Mouse (Mus musculus): ENCODE measurements around the gene Fgfr2. TPM values are rescaled to one million over a fixed set of nuclear protein-coding genes. Genes with fewer than 3 reads are reported as not detected.
A peak's percentile ranks its signal among the peaks of the same experiment; 100 is the strongest.

The Fgfr2 gene
- polyA plus RNA-seq, 1 experiment from 2014 or later = 11.4 TPM

DNA sequence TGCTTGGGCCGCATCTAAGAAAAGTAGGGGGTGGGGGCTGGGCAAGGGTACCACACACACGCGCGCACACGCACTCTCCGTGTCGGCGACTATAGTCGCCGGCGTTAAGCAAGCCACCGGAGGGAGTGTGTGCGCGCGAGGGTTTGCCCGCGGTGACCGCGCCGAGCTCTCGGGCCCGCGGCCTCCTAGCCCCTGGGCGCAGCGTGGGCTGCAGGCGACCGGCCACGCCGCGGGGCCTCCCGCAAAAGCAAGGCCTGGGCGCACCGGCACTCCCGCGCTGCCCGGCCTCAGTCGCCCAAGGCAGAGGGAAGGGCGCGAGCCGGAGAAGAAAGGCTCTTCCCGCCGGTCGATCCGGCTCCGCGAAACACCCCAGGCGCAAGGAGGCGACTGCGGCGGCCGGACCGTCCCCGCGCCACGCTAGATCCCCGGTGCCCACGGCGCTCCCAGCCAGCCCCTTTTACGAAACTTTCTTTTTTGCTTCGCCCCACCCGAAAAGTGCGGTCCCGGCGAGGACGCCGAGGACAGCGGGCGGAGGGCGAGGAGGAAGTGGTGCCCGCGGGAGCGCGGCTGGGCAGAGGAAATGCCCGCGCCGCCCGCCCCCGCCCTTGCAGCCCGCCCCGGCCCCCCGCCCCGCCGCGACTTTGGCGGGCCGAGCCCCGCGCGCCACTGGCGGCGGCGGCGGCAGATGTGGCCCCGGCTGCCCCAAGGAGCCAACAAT is 1.3 kb downstream of the Fgfr2 start:
- peaks cover 8% of the 10 kb centered on the region for H3K4me1 ChIP-seq (ENCODE audit: control insufficient read depth, low read depth, low read length)
- ATAC-seq (ENCODE audit: low read depth) = no peak
- H3K27ac ChIP-seq (ENCODE audit: low read length) = peak overlapping the region; percentile 74
- peaks cover 49% of the 10 kb centered on the region for H3K27me3 ChIP-seq (ENCODE audit: control insufficient read depth, insufficient read depth, low read depth, low read length)
- H3K36me3 ChIP-seq (ENCODE audit: control insufficient read depth, insufficient read depth) = no peaks in the 10 kb centered on the region
- peak overlapping the region; percentile 88 for H3K4me2 ChIP-seq (ENCODE audit: low read depth, low read length)
- peak overlapping the region; percentile 65 for H3K9ac ChIP-seq (ENCODE audit: low read depth, low read length)
- under 1% methylated on average over 76 of the region's 94 CpGs for WGBS (ENCODE audit: insufficient replicate concordance)
- peak overlapping the region; percentile 69 for H3K4me3 ChIP-seq (ENCODE audit: low read depth, low read length)
- no peaks in the 10 kb centered on the region for H3K9me3 ChIP-seq (replicated peaks; ENCODE audit: control insufficient read depth, low read length)

DNA sequence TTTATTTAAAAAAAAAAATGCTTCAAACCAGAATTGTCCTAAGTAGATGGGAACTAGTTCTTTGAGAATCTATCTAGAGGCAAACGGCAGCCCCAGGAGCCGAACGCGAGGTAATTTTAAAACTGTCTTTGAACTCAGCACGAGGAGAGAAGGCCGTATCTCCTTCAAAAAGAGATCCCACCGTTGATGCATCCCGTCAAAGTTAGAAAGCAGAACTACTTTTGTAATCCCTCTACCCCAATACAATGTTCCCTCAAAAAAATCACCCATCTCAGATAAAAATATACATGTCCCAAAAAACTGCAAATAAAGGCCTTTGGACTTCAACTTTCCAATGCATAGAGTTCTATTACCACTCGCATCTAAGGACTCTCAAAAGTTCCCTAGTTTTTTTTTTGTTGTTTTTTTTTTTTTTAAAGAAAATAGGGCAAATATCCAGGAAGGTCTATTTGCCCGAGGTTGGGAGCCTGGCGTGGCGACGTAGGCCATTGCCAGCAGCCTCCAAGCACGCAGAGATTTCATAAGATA is 2.0 kb downstream of the Fgfr2 start:
- peaks cover 8% of the 10 kb centered on the region for H3K4me1 ChIP-seq (ENCODE audit: control insufficient read depth, low read depth, low read length)
- no peak overlapping the region; the same call in 1 of the 2 replicates for H3K9ac ChIP-seq (ENCODE audit: low read depth, low read length)
- no peaks in the 10 kb centered on the region for H3K36me3 ChIP-seq (ENCODE audit: control insufficient read depth, insufficient read depth)
- no peak for ATAC-seq (ENCODE audit: low read depth)
- peaks cover 49% of the 10 kb centered on the region for H3K27me3 ChIP-seq (ENCODE audit: control insufficient read depth, insufficient read depth, low read depth, low read length)
- 7% methylated on average over 14 of the region's 14 CpGs for WGBS (ENCODE audit: insufficient replicate concordance)
- no peak overlapping the region for H3K27ac ChIP-seq (ENCODE audit: low read length)
- no peaks in the 10 kb centered on the region for H3K9me3 ChIP-seq (replicated peaks; ENCODE audit: control insufficient read depth, low read length)
- peak overlapping the region; percentile 88 for H3K4me2 ChIP-seq (ENCODE audit: low read depth, low read length)
- peak overlapping the region; percentile 69 for H3K4me3 ChIP-seq (ENCODE audit: low read depth, low read length)

- WGBS (ENCODE audit: insufficient replicate concordance) = 43% methylated on average over 15 of the region's 15 CpGs
- H3K9ac ChIP-seq (ENCODE audit: low read depth, low read length) = no peak overlapping the region
- no peak overlapping the region for H3K27ac ChIP-seq (ENCODE audit: low read length)
- ATAC-seq (ENCODE audit: low read depth) = no peak
- H3K27me3 ChIP-seq (ENCODE audit: control insufficient read depth, insufficient read depth, low read depth, low read length) = peaks cover 45% of the 10 kb centered on the region
- H3K4me2 ChIP-seq (ENCODE audit: low read depth, low read length) = no peak overlapping the region
- H3K36me3 ChIP-seq (ENCODE audit: control insufficient read depth, insufficient read depth) = no peaks in the 10 kb centered on the region
- H3K4me3 ChIP-seq (ENCODE audit: low read depth, low read length) = no peak overlapping the region
- H3K4me1 ChIP-seq (ENCODE audit: control insufficient read depth, low read depth, low read length) = peaks cover 15% of the 10 kb centered on the region
- no peaks in the 10 kb centered on the region for H3K9me3 ChIP-seq (replicated peaks; ENCODE audit: control insufficient read depth, low read length)
These were observed 2.9 kb downstream of the Fgfr2 start for GRCm38 (mm10) chr7:133120221-133120751.

DNA sequence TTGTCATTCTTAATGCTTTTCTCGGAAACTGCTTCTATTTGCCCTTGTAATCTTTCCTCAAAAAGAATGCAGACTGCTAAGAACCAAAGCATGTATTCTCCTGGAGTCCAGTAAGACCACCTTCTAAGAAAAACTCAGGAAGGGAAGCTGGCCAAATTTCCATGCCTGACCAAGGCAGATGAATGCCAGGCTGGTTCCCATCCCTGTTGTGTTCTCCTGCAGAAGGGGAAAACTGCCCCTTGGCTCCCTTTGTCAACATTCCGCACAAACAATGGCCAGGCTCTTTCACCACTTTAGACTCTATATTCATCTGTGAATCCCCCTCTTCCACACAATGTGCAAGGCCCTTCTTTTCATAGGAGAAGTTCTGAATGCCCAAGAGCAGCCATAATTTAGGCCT is 5.3 kb downstream of the Fgfr2 start:
- no peak overlapping the region for H3K4me3 ChIP-seq (ENCODE audit: low read depth, low read length)
- 51% methylated on average over 2 of the region's 2 CpGs for WGBS (ENCODE audit: insufficient replicate concordance)
- peaks cover 27% of the 10 kb centered on the region for H3K27me3 ChIP-seq (ENCODE audit: control insufficient read depth, insufficient read depth, low read depth, low read length)
- H3K4me1 ChIP-seq (ENCODE audit: control insufficient read depth, low read depth, low read length) = peaks cover 27% of the 10 kb centered on the region
- no peak overlapping the region for H3K9ac ChIP-seq (ENCODE audit: low read depth, low read length)
- H3K27ac ChIP-seq (ENCODE audit: low read length) = no peak overlapping the region
- H3K4me2 ChIP-seq (ENCODE audit: low read depth, low read length) = no peak overlapping the region
- no peaks in the 10 kb centered on the region for H3K9me3 ChIP-seq (replicated peaks; ENCODE audit: control insufficient read depth, low read length)
- ATAC-seq (ENCODE audit: low read depth) = no peak
- H3K36me3 ChIP-seq (ENCODE audit: control insufficient read depth, insufficient read depth) = no peaks in the 10 kb centered on the region

- Histone ChIP-seq H3K4me2 (ENCODE audit: low read depth, low read length) (no peak overlapping the region), H3K36me3 (ENCODE audit: control insufficient read depth, insufficient read depth) (no peaks in the 10 kb centered on the region), H3K4me3 (ENCODE audit: low read depth, low read length) (no peak overlapping the region; the same call in 1 of the 2 replicates), H3K27ac (ENCODE audit: low read length) (no peak overlapping the region), H3K4me1 (ENCODE audit: control insufficient read depth, low read depth, low read length) (peaks cover 29% of the 10 kb centered on the region), H3K9me3 (replicated peaks; ENCODE audit: control insufficient read depth, low read length) (no peaks in the 10 kb centered on the region), H3K27me3 (ENCODE audit: control insufficient read depth, insufficient read depth, low read depth, low read length) (peaks cover 14% of the 10 kb centered on the region), H3K9ac (ENCODE audit: low read depth, low read length) (no peak overlapping the region)
- ATAC-seq (ENCODE audit: low read depth) = no peak
These were observed 6.6 kb downstream of the Fgfr2 start for GRCm38 (mm10) chr7:133116542-133116941.

DNA sequence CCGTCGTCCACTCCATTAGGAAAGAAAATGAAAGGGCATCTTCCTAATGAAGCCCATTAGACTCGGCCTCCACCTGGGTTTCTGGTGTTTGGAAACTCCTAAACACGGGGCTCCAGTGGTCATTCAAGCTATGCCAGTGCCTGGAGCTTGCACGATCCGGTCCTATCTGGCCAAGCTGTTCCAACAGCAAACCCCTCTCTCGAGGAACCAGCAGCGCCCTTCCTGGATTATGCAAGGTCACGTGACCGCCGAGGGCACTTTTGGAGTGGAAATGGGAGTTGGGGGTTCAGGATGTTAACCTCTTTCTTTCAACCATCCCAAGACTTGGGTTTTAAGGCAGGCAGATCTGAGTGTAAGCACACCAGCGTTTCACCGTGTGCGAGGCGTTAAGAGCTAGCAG is 7.3 kb downstream of the Fgfr2 start:
- no peak overlapping the region for H3K27ac ChIP-seq (ENCODE audit: low read length)
- 12% methylated on average over 15 of the region's 15 CpGs for WGBS (ENCODE audit: insufficient replicate concordance)
- no peaks in the 10 kb centered on the region for H3K36me3 ChIP-seq (ENCODE audit: control insufficient read depth, insufficient read depth)
- ATAC-seq (ENCODE audit: low read depth) = peak; percentile 44; the same call in 1 of the 2 replicates
- peak overlapping the region; percentile 79 for H3K4me2 ChIP-seq (ENCODE audit: low read depth, low read length)
- H3K4me1 ChIP-seq (ENCODE audit: control insufficient read depth, low read depth, low read length) = peaks cover 27% of the 10 kb centered on the region
- no peaks in the 10 kb centered on the region for H3K9me3 ChIP-seq (replicated peaks; ENCODE audit: control insufficient read depth, low read length)
- peaks cover 8% of the 10 kb centered on the region for H3K27me3 ChIP-seq (ENCODE audit: control insufficient read depth, insufficient read depth, low read depth, low read length)
- H3K4me3 ChIP-seq (ENCODE audit: low read depth, low read length) = peak overlapping the region; percentile 56
- no peak overlapping the region; the same call in 1 of the 2 replicates for H3K9ac ChIP-seq (ENCODE audit: low read depth, low read length)

DNA sequence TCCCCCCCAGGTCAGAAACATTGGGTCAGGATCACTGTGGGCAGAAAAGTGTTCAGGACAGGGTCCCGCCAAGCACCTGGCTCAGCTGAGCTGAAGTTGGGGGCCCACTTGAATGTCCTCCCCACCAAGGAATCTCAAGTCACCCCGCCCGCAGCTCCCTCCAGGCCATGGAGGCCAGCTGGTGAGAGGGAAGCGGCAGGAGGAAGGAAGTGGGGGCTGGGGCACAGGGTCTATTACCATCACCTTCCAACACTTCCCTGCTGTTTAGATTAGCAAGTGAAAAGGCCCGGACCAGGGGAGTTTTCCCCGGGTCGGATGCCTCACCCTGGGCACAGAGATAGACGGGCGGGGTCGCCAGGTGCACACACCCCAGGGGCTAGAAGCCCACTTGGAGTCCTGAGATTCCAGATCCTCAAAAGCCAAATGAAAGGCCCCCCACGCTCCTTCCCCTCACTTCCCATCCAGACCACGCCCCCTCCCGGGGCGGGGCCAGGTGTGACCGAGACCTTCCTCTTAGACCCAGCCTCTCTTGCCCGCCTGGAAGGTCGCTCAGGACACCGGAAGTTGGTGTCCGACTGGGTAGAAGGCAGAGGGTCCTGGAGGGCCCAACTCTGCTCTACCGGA is 8.2 kb downstream of the Fgfr2 start:
- peak overlapping the region; percentile 79 for H3K4me2 ChIP-seq (ENCODE audit: low read depth, low read length)
- WGBS (ENCODE audit: insufficient replicate concordance) = 5% methylated on average over 20 of the region's 20 CpGs
- peak; percentile 43; the same call in 1 of the 2 replicates for ATAC-seq (ENCODE audit: low read depth)
- no peaks in the 10 kb centered on the region for H3K9me3 ChIP-seq (replicated peaks; ENCODE audit: control insufficient read depth, low read length)
- H3K27ac ChIP-seq (ENCODE audit: low read length) = no peak overlapping the region
- peaks cover under 1% of the 10 kb centered on the region; the same call in 1 of the 2 replicates for H3K27me3 ChIP-seq (ENCODE audit: control insufficient read depth, insufficient read depth, low read depth, low read length)
- no peaks in the 10 kb centered on the region for H3K36me3 ChIP-seq (ENCODE audit: control insufficient read depth, insufficient read depth)
- H3K4me1 ChIP-seq (ENCODE audit: control insufficient read depth, low read depth, low read length) = peaks cover 23% of the 10 kb centered on the region
- H3K4me3 ChIP-seq (ENCODE audit: low read depth, low read length) = peak overlapping the region; percentile 56
- H3K9ac ChIP-seq (ENCODE audit: low read depth, low read length) = no peak overlapping the region

DNA sequence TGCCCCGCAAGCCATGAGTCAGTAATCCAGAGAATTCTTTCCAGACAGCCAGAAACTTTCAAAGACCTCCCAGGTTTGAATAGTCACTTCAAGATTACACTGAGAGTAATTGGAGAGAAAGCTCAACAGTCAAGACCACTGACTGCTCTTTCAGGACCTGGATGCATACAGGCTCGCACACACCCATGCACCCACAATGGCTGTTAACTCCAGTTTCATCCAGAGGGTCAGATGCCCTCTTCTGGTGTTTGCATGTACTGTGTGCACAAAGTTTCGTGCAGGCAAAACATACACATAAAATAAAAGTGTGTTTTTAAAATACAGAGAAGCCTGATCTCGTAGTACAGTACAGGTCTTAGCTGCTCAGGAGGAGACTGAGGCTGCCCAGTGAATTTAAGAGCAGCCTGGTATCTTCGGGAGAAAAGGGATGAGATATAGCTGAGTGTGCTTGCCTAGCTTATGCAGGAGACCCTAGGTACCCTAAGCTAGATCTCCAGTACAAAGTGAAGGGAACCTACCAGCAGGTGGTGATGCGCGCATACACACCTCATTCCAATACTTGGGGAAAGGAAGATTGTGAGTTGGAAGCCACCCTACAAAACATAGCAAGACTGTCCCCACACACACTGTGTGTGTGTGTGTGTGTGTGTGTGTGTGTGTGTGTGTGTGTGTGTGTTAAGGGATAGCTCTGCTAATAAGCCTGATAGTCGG is 9.8 kb downstream of the Fgfr2 start:
- no peaks in the 10 kb centered on the region for H3K36me3 ChIP-seq (ENCODE audit: control insufficient read depth, insufficient read depth)
- H3K9me3 ChIP-seq (replicated peaks; ENCODE audit: control insufficient read depth, low read length) = no peaks in the 10 kb centered on the region
- no peak overlapping the region for H3K9ac ChIP-seq (ENCODE audit: low read depth, low read length)
- WGBS (ENCODE audit: insufficient replicate concordance) = 74% methylated on average over 8 of the region's 8 CpGs
- ATAC-seq (ENCODE audit: low read depth) = no peak
- no peak overlapping the region for H3K27ac ChIP-seq (ENCODE audit: low read length)
- no peak overlapping the region for H3K4me3 ChIP-seq (ENCODE audit: low read depth, low read length)
- peaks cover 23% of the 10 kb centered on the region for H3K4me1 ChIP-seq (ENCODE audit: control insufficient read depth, low read depth, low read length)
- no peaks in the 10 kb centered on the region for H3K27me3 ChIP-seq (ENCODE audit: control insufficient read depth, insufficient read depth, low read depth, low read length)
- H3K4me2 ChIP-seq (ENCODE audit: low read depth, low read length) = no peak overlapping the region
